Mouse (Mus musculus) mammary gland, adult 2 months (tissue): ENCODE measurements around the gene Trafd1. TPM values are rescaled to one million over a fixed set of nuclear protein-coding genes. Genes with fewer than 3 reads are reported as not detected.

ENCODE experiments used
- polyA plus RNA-seq: library from polyadenylated mRNA; depleted of rRNA; stranded (reverse); fragments of >200 nt; gene quantifications from 2 replicates; pipeline ENCODE4 v1.2.3, GENCODE M21; 2012; ENCODE audit warnings: low replicate concordance; rRNA removed

The Trafd1 gene
- 86.6 and 112 TPM in 2 replicates for polyA plus RNA-seq

GRCm38 (mm10) chr5:121385461-121386119, at the start of gene Trafd1:
Trafd1 (minus strand) TSS chr5:121385632.

DNA sequence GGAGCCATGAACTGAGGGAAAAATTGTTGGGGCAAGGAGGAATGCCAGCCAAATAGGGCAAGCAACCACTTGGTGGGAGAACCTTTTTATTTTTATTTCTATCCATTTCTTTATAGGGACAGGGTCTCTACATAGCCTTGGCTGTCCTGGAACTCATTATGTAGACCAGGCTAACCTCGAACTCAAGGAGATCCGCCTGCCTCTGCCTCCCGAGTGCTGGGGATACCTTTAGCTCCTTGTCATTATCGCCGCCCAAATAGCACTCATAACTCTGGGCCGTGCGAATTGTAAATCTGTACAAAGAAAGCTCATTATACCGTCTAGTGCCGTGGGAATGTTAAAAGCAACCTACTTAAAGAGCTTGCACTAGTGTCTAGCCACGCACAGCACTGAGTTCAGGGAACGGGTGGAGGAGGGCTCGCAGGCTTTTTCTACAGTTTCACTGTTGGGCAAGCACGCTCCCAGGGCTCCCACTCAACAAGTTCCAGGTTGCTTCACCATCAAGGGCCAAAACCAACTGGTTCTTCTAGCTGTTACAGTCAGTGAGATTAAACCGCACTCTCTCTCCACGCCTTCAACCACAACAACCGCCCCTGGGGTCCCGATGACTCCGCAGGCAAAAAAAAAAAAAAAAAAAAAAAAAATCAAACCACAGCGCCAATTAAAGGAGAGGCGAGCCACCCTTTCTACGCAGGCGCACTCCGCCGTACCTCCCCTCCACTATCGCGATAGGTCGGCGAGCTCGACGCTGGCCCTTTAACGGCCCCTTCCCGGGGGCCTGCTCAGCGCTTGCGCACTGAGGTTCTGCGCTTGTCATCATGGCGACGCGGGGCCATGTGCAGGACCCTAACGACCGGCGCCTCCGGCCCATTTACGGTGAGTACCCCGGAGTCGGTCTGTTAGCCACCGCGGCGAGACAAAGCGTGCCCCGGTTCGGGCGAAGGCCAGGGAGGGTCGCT, 12.0 kb upstream of the Trafd1 start, which contains the start of gene Naa25:
TSS of gene Naa25 (plus strand) at position 750 of the 959 bp plus-strand sequence.

Other genes starting within 250 kb of the Trafd1 start
- 27.0 and 34.2 TPM in 2 replicates for gene Ptpn11, start 194.2 kb downstream of the Trafd1 start, polyA plus RNA-seq
- 255 and 291 TPM in 2 replicates for gene Rpl6, start 181.2 kb downstream of the Trafd1 start, polyA plus RNA-seq
- gene Hectd4, start 165.4 kb downstream of the Trafd1 start, polyA plus RNA-seq: 16.3 and 20.2 TPM in 2 replicates
- gene Naa25, start 12.3 kb upstream of the Trafd1 start, polyA plus RNA-seq: 8.0 and 14.5 TPM in 2 replicates
- gene Tmem116, start 66.3 kb upstream of the Trafd1 start, polyA plus RNA-seq: 5.0 and 5.9 TPM in 2 replicates
- gene Erp29, start 66.9 kb upstream of the Trafd1 start, polyA plus RNA-seq: 33.2 and 36.1 TPM in 2 replicates
- not detected in 2 replicates for gene Adam1b, start 117.8 kb upstream of the Trafd1 start, polyA plus RNA-seq
- gene Adam1a, start 159.8 kb upstream of the Trafd1 start, polyA plus RNA-seq: 3.5 and 4.6 TPM in 2 replicates
- gene Gm42878, start 159.8 kb upstream of the Trafd1 start, polyA plus RNA-seq: 0.53 TPM in 1 of 2 replicates, not detected in the other
- 20.2 and 45.8 TPM in 2 replicates for gene Mapkapk5, start 160.3 kb upstream of the Trafd1 start, polyA plus RNA-seq
- 766 and 1,278 TPM in 2 replicates for gene Aldh2, start 208.2 kb upstream of the Trafd1 start, polyA plus RNA-seq
- gene Acad12, start 233.3 kb upstream of the Trafd1 start, polyA plus RNA-seq: 12.6 and 41.3 TPM in 2 replicates